Mouse (Mus musculus) thymus, adult 2 months (tissue): ENCODE measurements around the gene Zc3h7b.

ENCODE experiments used
- CTCF ChIP-seq: fragments of 200-500 bp; IDR thresholded peaks from 2 replicates; pipeline ENCODE4 v1.5.1; 2012; ENCODE audit warnings: mild to moderate bottlenecking, control low read depth, low read length, moderate library complexity, borderline replicate concordance; ENCODE audit not compliant: control insufficient read depth, poor library complexity, insufficient read depth; ENCODE audit errors: extremely low read depth
- POLR2A ChIP-seq: fragments of 200-500 bp; IDR thresholded peaks from 2 replicates; pipeline ENCODE4 v1.6.1; 2012; ENCODE audit warnings: mild to moderate bottlenecking, low read length, control low read depth, moderate library complexity; ENCODE audit not compliant: control insufficient read depth, poor library complexity, insufficient read depth; ENCODE audit errors: extremely low read depth

DNA sequence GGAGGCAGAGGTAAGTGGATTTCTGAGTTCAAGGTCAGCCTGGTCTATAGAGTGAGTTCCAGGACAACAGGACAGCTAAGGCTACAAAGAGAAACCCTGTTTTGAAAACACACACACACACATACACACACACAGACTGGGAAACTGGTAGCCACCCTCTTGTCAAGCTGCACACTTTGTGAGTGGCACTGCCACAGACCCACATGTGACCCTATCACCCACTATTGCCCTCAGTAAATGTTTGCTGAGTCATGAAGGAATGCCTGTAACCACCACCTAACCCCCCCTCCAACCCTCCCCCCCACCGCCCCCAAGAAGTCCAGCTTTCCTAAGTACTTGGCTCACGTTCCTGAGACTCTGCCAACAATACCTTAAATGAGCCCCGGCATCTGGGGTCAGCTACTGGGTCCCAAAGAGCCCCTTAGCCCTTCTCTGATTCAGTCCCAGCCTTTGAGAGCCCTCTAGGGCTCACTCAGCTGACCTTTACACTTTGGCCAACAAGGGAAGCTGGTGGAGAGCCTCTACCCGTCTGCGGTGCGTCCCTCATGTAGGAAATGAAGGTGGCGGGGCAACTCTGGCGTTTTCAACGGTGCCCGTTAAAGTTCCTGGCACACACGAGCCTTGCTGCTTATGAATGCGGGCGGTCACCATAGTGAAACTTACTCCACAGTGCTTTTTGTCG is 93.8 kb downstream of the Zc3h7b start:
- TF ChIP-seq CTCF (no peak), POLR2A (no peak)
